8 mouse cellular contexts compared by ENCODE assay signal in the genomic region with DNA sequence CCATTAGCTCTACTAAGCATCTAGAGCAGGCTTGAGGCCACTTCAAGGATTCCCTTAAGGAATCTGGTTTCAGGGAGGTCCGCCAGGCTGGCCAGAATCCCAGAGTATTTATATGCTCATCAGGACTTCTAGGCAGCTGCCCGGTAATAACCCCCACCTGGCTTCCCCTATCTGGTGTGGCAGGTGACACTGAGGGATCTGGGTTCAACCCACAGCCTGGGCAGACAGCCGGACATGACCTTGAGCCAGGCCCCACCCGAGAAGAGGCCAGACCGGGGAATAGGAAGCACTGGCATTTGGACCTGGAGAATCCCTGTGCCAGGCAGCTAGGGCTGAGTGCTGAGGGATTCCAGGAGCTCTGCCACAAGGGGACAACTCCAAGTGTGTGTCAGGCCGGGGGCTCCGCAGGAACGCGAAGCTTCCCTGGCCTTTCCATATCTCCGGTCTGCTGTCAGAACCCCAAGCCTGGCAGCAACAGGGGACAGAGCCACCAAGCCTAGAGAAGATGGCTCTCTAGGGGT. TPM values are rescaled to one million over a fixed set of nuclear protein-coding genes. Genes with fewer than 3 reads are reported as not detected.
A peak's percentile ranks its signal among the peaks of the same experiment; 100 is the strongest.
DNase-seq lines count a peak whose midpoint lies in the region; ATAC-seq and TF ChIP-seq lines count a peak whose summit lies in the region.

No protein-coding gene starts in this region.

- peak overlapping the region; percentile 64; the same call in 1 of the 2 replicates for H3K27ac ChIP-seq in intestine, embryonic 14.5 days (ENCODE audit: low read depth)
- H3K27ac ChIP-seq in liver, embryonic 14.5 days = peak overlapping the region; percentile 52
- H3K27ac ChIP-seq in neural tube, embryonic 14.5 days (ENCODE audit: low read depth, low read length) = peak overlapping the region; percentile 76; the same call in 1 of the 2 replicates

- H3K79me3 ChIP-seq in C2C12 (ENCODE audit: low read depth) = peaks cover 16% of the 10 kb centered on the region

- H3K79me2 ChIP-seq in C2C12 (ENCODE audit: control insufficient read depth, insufficient read depth) = peaks cover 33% of the 10 kb centered on the region

- H3K4me3 ChIP-seq in C2C12 (ENCODE audit: insufficient read depth, poor library complexity, severe bottlenecking) = peak overlapping the region; percentile 92
- peak overlapping the region; percentile 99 for H3K4me3 ChIP-seq in intestine, embryonic 14.5 days (ENCODE audit: low read depth, low read length)
- peak overlapping the region; percentile 89 to 93 for H3K4me3 ChIP-seq in liver, embryonic 14.5 days (ENCODE audit: insufficient read depth in 1 of 2, low read depth in 2 of 2, low read length in 2 of 2)
- peak overlapping the region; percentile 92 for H3K4me3 ChIP-seq in neural tube, embryonic 14.5 days (ENCODE audit: low read depth, low read length)

- peak; percentile 36 for ATAC-seq in intestine, embryonic 14.5 days (replicated peaks; ENCODE audit: low FRiP score, low TSS enrichment, low read depth)
- peak; percentile 38 for ATAC-seq in liver, embryonic 14.5 days (ENCODE audit: insufficient read depth)
- peak; percentile 38 for ATAC-seq in neural tube, embryonic 14.5 days (ENCODE audit: low read depth)

- peak overlapping the region; percentile 88 for H3ac ChIP-seq in C2C12 (ENCODE audit: control insufficient read depth, insufficient read length, low read depth)

- intact Hi-C loops in gastrocnemius, postnatal 36 days (cut with DNase I) = loop anchor here (5.0 kb wide), 1 partner anchor 42 kb away; no protein-coding TSS in a partner anchor

- TF ChIP-seq EP300 in liver, embryonic 14.5 days (IDR thresholded peaks at IDR 0.05; ENCODE audit: low read depth) = no peak

- H3K36me3 ChIP-seq in C2C12 (ENCODE audit: control insufficient read depth, insufficient read depth) = peaks cover 3% of the 10 kb centered on the region
- peaks cover 15% of the 10 kb centered on the region for H3K36me3 ChIP-seq in intestine, embryonic 14.5 days (ENCODE audit: control insufficient read depth, insufficient read depth, low read length)
- H3K36me3 ChIP-seq in liver, embryonic 14.5 days (replicated peaks; ENCODE audit: control insufficient read depth, insufficient read depth, low read depth) = peaks cover 13% of the 10 kb centered on the region
- no peaks in the 10 kb centered on the region; the same call in 1 of the 2 replicates for H3K36me3 ChIP-seq in neural tube, embryonic 14.5 days (ENCODE audit: control insufficient read depth, insufficient read depth, low read length)

- peaks cover 13% of the 10 kb centered on the region for H3K4me1 ChIP-seq in intestine, embryonic 14.5 days (replicated peaks; ENCODE audit: control insufficient read depth, insufficient read depth, low read length)
- peaks cover 39 to 42% of the 10 kb centered on the region in 2 experiments for H3K4me1 ChIP-seq in liver, embryonic 14.5 days (replicated peaks; ENCODE audit: control insufficient read depth in 2 of 2, insufficient read depth in 2 of 2, low read length in 1 of 2)
- peaks cover 8% of the 10 kb centered on the region for H3K4me1 ChIP-seq in neural tube, embryonic 14.5 days (ENCODE audit: control insufficient read depth, insufficient read depth, low read length)

- under 1% methylated on average over 10 of the region's 10 CpGs for WGBS in intestine, embryonic 14.5 days
- WGBS in liver, embryonic 14.5 days (ENCODE audit: insufficient replicate concordance) = 3% methylated on average over 10 of the region's 10 CpGs
- under 1% methylated on average over 10 of the region's 10 CpGs for WGBS in neural tube, embryonic 14.5 days

- H3K4me2 ChIP-seq in intestine, embryonic 14.5 days (ENCODE audit: low read length) = peak overlapping the region; percentile 96
- H3K4me2 ChIP-seq in liver, embryonic 14.5 days (ENCODE audit: low read depth) = peak overlapping the region; percentile 87
- H3K4me2 ChIP-seq in neural tube, embryonic 14.5 days (ENCODE audit: low read depth, low read length) = peak overlapping the region; percentile 94

- no peaks in the 10 kb centered on the region for H3K9me3 ChIP-seq in intestine, embryonic 14.5 days (ENCODE audit: control insufficient read depth, low read length)
- no peaks in the 10 kb centered on the region for H3K9me3 ChIP-seq in liver, embryonic 14.5 days (ENCODE audit: control insufficient read depth, low read length)
- H3K9me3 ChIP-seq in neural tube, embryonic 14.5 days (ENCODE audit: control insufficient read depth, low read length) = no peaks in the 10 kb centered on the region

- H3K27me3 ChIP-seq in C2C12 (ENCODE audit: control insufficient read depth, insufficient read depth, insufficient read length) = no peaks in the 10 kb centered on the region
- H3K27me3 ChIP-seq in intestine, embryonic 14.5 days (replicated peaks; ENCODE audit: control insufficient read depth, insufficient read depth, low read length) = no peaks in the 10 kb centered on the region
- no peaks in the 10 kb centered on the region for H3K27me3 ChIP-seq in liver, embryonic 14.5 days (ENCODE audit: control insufficient read depth, insufficient read depth, low read length)
- H3K27me3 ChIP-seq in neural tube, embryonic 14.5 days (ENCODE audit: control insufficient read depth, insufficient read depth, low read length) = no peaks in the 10 kb centered on the region

- peak; percentile 77 to 90 for DNase-seq in adrenal gland, adult (ENCODE audit: inconsistent age in 2 of 2, low spot score in 1 of 2)
- DNase-seq in embryo, embryonic 10.5 days (ENCODE audit: low spot score) = peak; percentile 27
- DNase-seq in gastrocnemius, postnatal 36 days = peak; percentile 75 to 79
- DNase-seq in intestine, embryonic 14.5 days (ENCODE audit: low spot score) = peak; percentile 71
- no peak for DNase-seq in liver, embryonic 14.5 days (ENCODE audit: low read depth in 3 of 3, low spot score in 3 of 3)
- DNase-seq in left cerebral cortex, adult 11 months (ENCODE audit: low spot score) = no peak

- peak overlapping the region; percentile 78 for H3K9ac ChIP-seq in intestine, embryonic 14.5 days (ENCODE audit: low read length)
- H3K9ac ChIP-seq in liver, embryonic 14.5 days (replicated peaks) = peak overlapping the region; percentile 86
- peak overlapping the region; percentile 87 for H3K9ac ChIP-seq in neural tube, embryonic 14.5 days (replicated peaks; ENCODE audit: low read depth, low read length)

- TF ChIP-seq CTCF in C2C12 (IDR thresholded peaks at IDR 0.05; ENCODE audit: control insufficient read depth, insufficient read depth, insufficient read length) = no peak
- no peak for TF ChIP-seq CTCF in liver, embryonic 14.5 days (IDR thresholded peaks at IDR 0.05; ENCODE audit: low read depth)

TF ChIP-seq in C2C12, 6 proteins besides CTCF, POLR2A, EP300 and RAD21:
- TF ChIP-seq MAX (IDR thresholded peaks at IDR 0.05) = no peak
- peak; percentile 37 for TF ChIP-seq MYOD1 (IDR thresholded peaks at IDR 0.05; ENCODE audit: control insufficient read depth, insufficient read length, low read depth)
- TF ChIP-seq FOSL1 (IDR thresholded peaks at IDR 0.05; ENCODE audit: insufficient read depth, low read length, poor library complexity, severe bottlenecking) = no peak

RNA-seq across cellular contexts. Expression of gene Vps13d, which starts 0.8 kb away (rescaled TPM):
- 6.0 TPM for polyA plus RNA-seq in C2C12 (2012; fragmentation: generic; extraction: Trizol)
- 10 to 100 TPM; 28.4 to 31.1 TPM for total RNA-seq in gastrocnemius, postnatal 36 days (2021)
- polyA plus RNA-seq in intestine, embryonic 14.5 days (2014; fragmentation: Nextera tagmentation; extraction: Ambion mirVana) = 14.1 and 15.5 TPM in 2 replicates
- 3.9 and 7.1 TPM in 2 replicates for polyA plus RNA-seq in liver, embryonic 14.5 days (2012; rRNA removed)
- 4.8 and 5.3 TPM in 2 replicates for polyA plus RNA-seq in liver, embryonic 14.5 days (2014; fragmentation: Nextera tagmentation; extraction: Ambion mirVana)
- 12.9 and 17.8 TPM in 2 replicates for polyA plus RNA-seq in neural tube, embryonic 14.5 days (2014; fragmentation: Nextera tagmentation; extraction: Ambion mirVana)

RNA-seq across cellular contexts. Expression of gene Tnfrsf1b, which starts 52.6 kb away (rescaled TPM):
- 7.7 TPM for polyA plus RNA-seq in C2C12 (2012; fragmentation: generic; extraction: Trizol)
- total RNA-seq in gastrocnemius, postnatal 36 days (2021) = 1 to 10 TPM; 2.5 to 3.1 TPM
- polyA plus RNA-seq in intestine, embryonic 14.5 days (2014; fragmentation: Nextera tagmentation; extraction: Ambion mirVana) = 5.7 and 6.9 TPM in 2 replicates
- 3.2 and 4.5 TPM in 2 replicates for polyA plus RNA-seq in liver, embryonic 14.5 days (2012; rRNA removed)
- polyA plus RNA-seq in liver, embryonic 14.5 days (2014; fragmentation: Nextera tagmentation; extraction: Ambion mirVana) = 4.2 and 4.7 TPM in 2 replicates
- polyA plus RNA-seq in neural tube, embryonic 14.5 days (2014; fragmentation: Nextera tagmentation; extraction: Ambion mirVana) = 3.6 and 4.6 TPM in 2 replicates

Comparison
In these comparisons a context has a peak if more than half of its experiments do, and no peak if none do; other contexts are left out.
1. DNase-seq: peak in adrenal gland, adult (2 of 2), embryo, embryonic 10.5 days (single experiment), gastrocnemius, postnatal 36 days (2 of 2) and intestine, embryonic 14.5 days (single experiment); none in liver, embryonic 14.5 days (0 of 3) and left cerebral cortex, adult 11 months (single experiment).
2. Peak in every context shown above with its lines, with median percentiles within 50 percentile points of each other: H3K4me3 ChIP-seq, ATAC-seq, H3K27ac ChIP-seq, H3K4me2 ChIP-seq and H3K9ac ChIP-seq.